Mouse (Mus musculus) heart, embryonic 10.5 days (tissue): Measurements from ENCODE around the gene Sf3a2. TPM values are rescaled to one million over a fixed set of nuclear protein-coding genes. Genes with fewer than 3 reads are reported as not detected.
"Not testable (repeated sequence)": the region's sequence is repeated elsewhere in the genome, so short reads cannot be mapped to it uniquely, and the experiment has no call there.

ENCODE experiments used
- DNase-seq: peaks from one replicate; pipeline ENCODE4 v3.0.0-alpha.2; 2017; ENCODE audit warnings: low spot score
- H3K27ac ChIP-seq: fragments of 300-500 bp; sonication (generic); 2 replicates; pipeline ENCODE4 v1.5.1; 2016; ENCODE audit warnings: mild to moderate bottlenecking
- H3K27me3 ChIP-seq: fragments of 300-500 bp; sonication (generic); 2 replicates; pipeline ENCODE4 v1.6.1; 2016; ENCODE audit warnings: mild to moderate bottlenecking; ENCODE audit not compliant: poor library complexity, insufficient read depth, severe bottlenecking
- H3K36me3 ChIP-seq: fragments of 300-500 bp; sonication (generic); 2 replicates; pipeline ENCODE4 v1.6.1; 2016; ENCODE audit warnings: mild to moderate bottlenecking, moderate library complexity
- H3K4me1 ChIP-seq: fragments of 300-500 bp; sonication (generic); 2 replicates; pipeline ENCODE4 v1.6.1; 2016; ENCODE audit warnings: mild to moderate bottlenecking
- H3K4me3 ChIP-seq: fragments of 300-500 bp; sonication (generic); 2 replicates; pipeline ENCODE4 v1.5.1; 2016; ENCODE audit warnings: mild to moderate bottlenecking, moderate library complexity
- H3K9me3 ChIP-seq: fragments of 300-500 bp; sonication (generic); 2 replicates; pipeline ENCODE4 v1.6.1; 2016; ENCODE audit warnings: mild to moderate bottlenecking, moderate library complexity
- WGBS: fragments of 180-500 bp; shearing (Covaris S2); methylation state at CpG from one replicate; pipeline ENCODE4 v1.1.7; 2016; 5-methylcytosine and 5-hydroxymethylcytosine counted together
- polyA plus RNA-seq: library from polyadenylated mRNA; unstranded; fragments of >200 nt; fragmentation: Nextera tagmentation; extraction: Ambion mirVana; gene quantifications from 2 replicates; pipeline ENCODE4 v1.2.1, GENCODE M21; 2016

Sf3a2 gene
- polyA plus RNA-seq, 1 experiment from 2014 or later = 84.1 TPM

DNA sequence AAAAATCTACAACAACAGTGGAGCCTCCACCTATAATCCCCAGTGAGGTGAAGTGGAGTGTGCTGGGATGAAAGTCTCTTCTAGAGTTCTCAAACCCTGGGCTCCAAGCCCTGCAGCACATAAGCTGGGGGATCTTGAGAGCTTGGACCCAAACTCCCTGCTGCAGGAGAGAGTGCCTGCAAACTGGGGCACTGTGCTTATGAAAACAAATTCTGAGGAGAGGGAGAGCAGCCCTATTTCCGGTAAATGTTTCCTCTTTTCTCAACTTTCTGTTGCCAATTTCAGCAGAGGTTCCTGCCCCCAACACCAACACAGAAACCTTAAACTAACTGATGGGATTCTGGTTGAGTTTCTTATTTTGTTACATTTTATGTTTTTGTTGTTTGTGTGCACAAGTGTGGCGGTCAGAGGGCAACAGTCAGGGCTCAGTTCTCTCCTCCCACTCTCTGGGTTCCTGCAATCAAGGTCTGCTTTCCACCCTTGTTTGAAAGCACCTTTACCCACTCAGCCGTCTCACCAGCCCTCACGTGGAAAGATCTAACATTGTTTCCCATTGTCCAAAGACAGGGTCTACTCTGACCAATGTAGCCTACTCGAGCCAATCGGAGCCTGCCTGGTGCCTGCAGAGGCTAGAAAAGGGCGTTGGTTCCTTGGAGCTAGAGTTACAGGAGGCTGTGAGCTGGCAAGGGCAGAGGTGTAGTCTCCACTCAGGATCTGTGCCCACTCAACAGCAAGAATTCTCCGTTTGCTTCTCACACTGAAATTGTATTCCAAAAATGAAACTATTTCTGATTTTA is 26.0 kb downstream of the Sf3a2 start:
- H3K36me3 ChIP-seq = peaks cover 11% of the 10 kb centered on the region
- H3K27ac ChIP-seq = peak overlapping the region; percentile 43; the same call in 1 of the 2 replicates
- DNase-seq = no peak
- no peaks in the 10 kb centered on the region for H3K9me3 ChIP-seq
- 57% methylated on average over 8 of the region's 8 CpGs for WGBS
- peaks cover 18% of the 10 kb centered on the region for H3K4me1 ChIP-seq
- no peaks in the 10 kb centered on the region for H3K27me3 ChIP-seq
- no peak overlapping the region for H3K4me3 ChIP-seq

DNA sequence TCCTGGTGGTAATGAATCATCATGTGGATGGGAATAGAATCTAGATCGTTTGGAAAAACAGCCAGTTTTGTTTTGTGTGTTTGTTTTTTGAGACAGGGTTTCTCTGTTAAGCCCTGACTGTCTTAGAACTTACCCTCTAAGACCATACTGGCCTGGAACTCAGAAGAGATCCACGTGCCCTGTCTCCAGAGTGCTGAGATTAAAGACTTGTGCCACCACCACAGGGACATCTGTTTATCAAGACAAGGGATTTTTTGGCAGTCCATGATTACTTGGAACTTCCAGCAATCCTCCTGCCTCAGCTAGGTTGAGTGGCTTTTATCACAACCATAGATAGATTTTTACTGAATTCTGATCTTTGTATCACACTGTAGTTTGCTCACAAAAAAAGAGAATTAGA is 26.8 kb downstream of the Sf3a2 start:
- WGBS = 83% methylated on average over 2 of the region's 2 CpGs
- no peak for DNase-seq

GRCm38 (mm10) chr10:80826151-80827062 is 28.4 kb downstream of the Sf3a2 start, which contains the start of gene Oaz1:
Gene Oaz1 (plus strand): TSS chr10:80826656.
- under 1% methylated on average over 78 of the region's 82 CpGs for WGBS

More for the DNA sequence above, 26.8 kb downstream of the Sf3a2 start:
- Histone ChIP-seq H3K36me3 (peaks cover 18% of the 10 kb centered on the region), H3K27ac (no peak overlapping the region), H3K4me1 (peaks cover 20% of the 10 kb centered on the region), H3K4me3 (no peak overlapping the region), H3K9me3 (no peaks in the 10 kb centered on the region), H3K27me3 (no peaks in the 10 kb centered on the region)

DNA sequence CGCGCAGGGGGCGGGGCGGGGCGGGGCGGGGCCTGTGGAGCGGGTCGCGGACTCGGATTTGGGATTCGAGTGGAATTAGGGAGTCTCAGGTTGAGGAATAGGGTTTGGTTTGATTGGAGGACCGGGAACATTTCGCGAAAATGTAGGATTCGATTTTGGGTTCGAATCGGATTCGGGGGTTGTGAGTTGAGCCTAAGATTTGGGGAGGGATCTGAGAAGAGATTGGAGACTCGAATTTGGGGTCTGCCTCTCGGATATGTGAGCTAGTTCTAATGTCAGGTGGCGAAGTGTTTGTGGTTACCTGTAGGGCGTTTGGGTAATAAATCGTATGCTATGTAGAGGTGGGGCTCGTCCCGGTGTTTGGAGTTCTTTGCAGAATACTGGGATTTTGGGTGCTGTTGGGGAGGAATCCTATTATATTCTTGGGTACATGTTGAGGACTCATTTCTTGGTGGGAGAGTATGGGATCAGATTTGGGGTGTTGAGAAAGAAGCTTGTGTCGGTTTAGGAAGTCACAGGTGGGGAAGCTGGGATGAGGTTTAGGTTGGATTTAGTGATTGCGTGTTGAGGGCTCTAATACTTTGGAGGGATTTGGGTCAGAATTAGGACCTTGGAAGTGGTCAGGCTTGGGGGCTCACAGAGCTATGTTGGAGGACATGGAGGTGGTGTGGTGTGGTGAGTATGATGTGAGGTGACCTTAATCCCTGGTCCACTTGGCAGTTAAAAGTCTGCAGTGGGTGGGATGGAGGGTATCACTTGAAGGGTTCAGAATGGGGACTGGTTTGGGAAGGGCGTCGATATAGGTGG is 29.3 kb downstream of the Sf3a2 start:
- 7% methylated on average over 29 of the region's 29 CpGs for WGBS
- H3K36me3 ChIP-seq = peaks cover 29% of the 10 kb centered on the region
- no peak for DNase-seq
- peaks cover 44% of the 10 kb centered on the region for H3K4me1 ChIP-seq
- H3K27me3 ChIP-seq = peaks cover 2% of the 10 kb centered on the region; the same call in 1 of the 2 replicates
- peak overlapping the region; percentile 85 for H3K4me3 ChIP-seq
- H3K27ac ChIP-seq = peak overlapping the region; percentile 97
- H3K9me3 ChIP-seq = no peaks in the 10 kb centered on the region

More at GRCm38 (mm10) chr10:80826151-80827062, 28.4 kb downstream of the Sf3a2 start, which contains the start of gene Oaz1:
- H3K9me3 ChIP-seq = no peaks in the 10 kb centered on the region
- peak within 1 kb of the TSS; percentile 97 for H3K27ac ChIP-seq
- peaks cover 29% of the 10 kb centered on the region for H3K36me3 ChIP-seq
- peaks cover 36% of the 10 kb centered on the region for H3K4me1 ChIP-seq
- H3K4me3 ChIP-seq = peak within 1 kb of the TSS; percentile 85
- H3K27me3 ChIP-seq = no peaks in the 10 kb centered on the region
- peak; percentile 100 for DNase-seq

DNA sequence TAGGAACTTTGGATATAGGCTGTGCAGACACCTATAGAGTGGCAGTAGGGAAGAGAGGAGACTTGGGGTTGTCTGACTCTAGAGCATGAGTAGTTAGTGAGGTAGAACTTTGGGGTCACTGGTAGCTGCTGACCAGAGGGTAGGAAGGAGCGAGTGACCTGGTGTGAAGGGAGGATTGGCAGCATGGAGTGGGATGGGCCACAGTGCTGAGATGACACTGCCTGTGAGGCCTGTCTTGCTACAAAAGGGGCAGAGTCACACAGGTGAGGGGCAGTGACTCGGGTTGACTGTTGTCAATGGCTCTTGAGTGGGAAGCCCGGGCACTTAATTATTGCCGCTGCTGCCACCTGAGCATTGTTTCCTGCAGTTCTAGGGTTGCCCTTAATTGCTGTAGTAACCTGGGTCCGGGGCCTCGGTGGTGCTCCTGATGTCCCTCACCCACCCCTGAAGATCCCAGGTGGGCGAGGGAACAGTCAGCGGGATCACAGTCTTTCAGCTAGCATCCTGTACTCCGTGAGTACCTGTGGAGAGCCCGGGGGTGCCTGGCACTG is 29.9 kb downstream of the Sf3a2 start:
- Histone ChIP-seq H3K9me3 (no peaks in the 10 kb centered on the region), H3K27ac (no peak overlapping the region), H3K4me3 (peak overlapping the region; percentile 85), H3K36me3 (peaks cover 29% of the 10 kb centered on the region), H3K4me1 (peaks cover 51% of the 10 kb centered on the region), H3K27me3 (peaks cover 8% of the 10 kb centered on the region)
- WGBS = 89% methylated on average over 10 of the region's 10 CpGs
- no peak for DNase-seq

DNA sequence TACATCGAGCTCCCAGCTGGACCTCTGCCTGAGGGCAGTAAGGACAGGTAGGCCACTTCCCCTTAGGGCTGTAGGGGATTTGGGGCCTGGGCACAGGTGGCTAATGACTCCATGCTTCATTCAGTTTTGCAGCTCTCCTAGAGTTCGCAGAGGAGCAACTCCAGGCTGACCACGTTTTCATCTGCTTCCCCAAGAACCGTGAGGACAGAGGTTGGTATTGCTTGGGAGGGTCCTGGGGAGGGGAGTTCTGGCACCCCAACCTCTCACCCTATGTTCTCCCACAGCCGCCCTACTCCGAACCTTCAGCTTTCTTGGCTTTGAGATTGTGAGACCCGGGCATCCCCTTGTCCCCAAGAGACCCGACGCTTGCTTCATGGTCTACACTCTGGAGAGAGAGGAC is 30.6 kb downstream of the Sf3a2 start:
- not testable (repeated sequence) for H3K9me3 ChIP-seq, DNase-seq, H3K27ac ChIP-seq
- Histone ChIP-seq H3K36me3 (peaks cover 29% of the 10 kb centered on the region), H3K4me3 (peak overlapping the region; percentile 85; the same call in 1 of the 2 replicates), H3K27me3 (peaks cover 14% of the 10 kb centered on the region), H3K4me1 (peaks cover 57% of the 10 kb centered on the region)
- 88% methylated on average over 9 of the region's 9 CpGs for whole genome bisulfite sequencing

DNA sequence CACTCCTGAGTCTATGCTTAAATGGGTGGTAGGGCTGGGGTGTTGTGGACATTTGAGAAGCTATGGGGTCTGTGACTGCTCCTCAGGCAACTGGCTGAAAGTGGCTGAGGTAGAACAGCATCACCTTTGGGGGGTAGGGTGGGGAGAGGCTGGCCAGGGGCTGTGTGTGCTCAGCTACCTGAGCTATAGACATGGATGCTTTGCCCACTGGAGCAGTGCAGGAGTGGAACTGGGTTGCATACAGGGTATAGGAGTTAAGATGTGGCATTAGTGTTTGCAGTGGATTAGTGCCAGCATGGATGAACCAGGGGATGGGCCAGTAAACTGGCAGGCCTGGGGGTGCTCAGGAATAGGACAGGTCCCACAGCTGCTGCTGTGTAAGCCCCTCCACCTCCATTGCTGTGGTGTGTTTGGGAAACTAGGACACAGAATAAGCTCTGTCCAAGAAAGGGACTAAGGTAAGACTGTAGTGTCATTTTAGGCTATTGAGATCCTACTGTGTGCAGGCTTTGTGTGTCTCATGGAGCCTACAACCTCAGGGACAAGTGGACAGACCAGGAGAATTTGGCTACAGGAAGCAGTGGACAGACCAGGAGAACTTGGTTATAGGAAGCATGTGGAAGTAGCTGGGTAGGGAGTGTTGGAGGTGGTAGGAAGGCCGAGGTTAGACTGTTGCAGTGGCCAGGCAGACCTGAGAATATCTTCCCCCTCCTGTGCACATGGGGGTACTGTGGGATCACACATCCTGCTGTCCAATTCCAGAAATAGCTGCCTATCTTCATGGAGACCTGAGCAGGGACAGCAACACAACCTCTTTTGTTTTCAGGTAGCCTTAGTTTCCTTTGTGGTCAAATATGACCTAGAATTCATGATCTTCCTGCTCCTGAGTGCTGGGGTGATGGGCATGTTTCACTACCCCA is 31.6 kb downstream of the Sf3a2 start:
- no peaks in the 10 kb centered on the region for H3K9me3 ChIP-seq
- peaks cover 29% of the 10 kb centered on the region for H3K36me3 ChIP-seq
- H3K4me3 ChIP-seq = peak overlapping the region; percentile 3; the same call in 1 of the 2 replicates
- peaks cover 64% of the 10 kb centered on the region for H3K4me1 ChIP-seq
- 47% methylated on average over 1 of the region's 1 CpGs for WGBS
- H3K27me3 ChIP-seq = peaks cover 24% of the 10 kb centered on the region
- DNase-seq = no peak
- H3K27ac ChIP-seq = no peak overlapping the region

DNA sequence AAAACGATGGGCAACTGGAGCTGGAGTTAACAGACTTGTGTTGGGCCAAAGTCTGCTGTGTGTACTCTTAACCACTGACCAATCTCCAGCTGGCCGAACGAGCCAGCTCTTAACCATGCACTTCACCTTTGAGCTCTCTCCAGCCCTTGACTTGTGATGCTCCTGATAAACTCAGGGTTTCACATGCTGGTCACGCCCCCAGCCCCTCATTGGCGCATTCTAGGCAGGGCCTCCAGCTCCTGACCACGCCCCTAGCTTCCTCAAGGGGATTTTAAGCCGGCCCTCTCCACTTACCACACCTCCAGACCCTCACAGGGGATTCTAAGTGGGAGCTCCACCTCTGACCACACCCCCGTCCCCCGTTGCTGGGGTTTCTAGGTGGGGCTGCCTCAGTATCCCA is 33.1 kb downstream of the Sf3a2 start:
- H3K27me3 ChIP-seq = peaks cover 40% of the 10 kb centered on the region
- DNase-seq = peak; percentile 91
- H3K4me1 ChIP-seq = peaks cover 77% of the 10 kb centered on the region
- no peak overlapping the region for H3K27ac ChIP-seq
- WGBS = 3% methylated on average over 9 of the region's 9 CpGs
- peak overlapping the region; percentile 20; the same call in 1 of the 2 replicates for H3K4me3 ChIP-seq
- H3K36me3 ChIP-seq = peaks cover 29% of the 10 kb centered on the region
- H3K9me3 ChIP-seq = no peaks in the 10 kb centered on the region

DNA sequence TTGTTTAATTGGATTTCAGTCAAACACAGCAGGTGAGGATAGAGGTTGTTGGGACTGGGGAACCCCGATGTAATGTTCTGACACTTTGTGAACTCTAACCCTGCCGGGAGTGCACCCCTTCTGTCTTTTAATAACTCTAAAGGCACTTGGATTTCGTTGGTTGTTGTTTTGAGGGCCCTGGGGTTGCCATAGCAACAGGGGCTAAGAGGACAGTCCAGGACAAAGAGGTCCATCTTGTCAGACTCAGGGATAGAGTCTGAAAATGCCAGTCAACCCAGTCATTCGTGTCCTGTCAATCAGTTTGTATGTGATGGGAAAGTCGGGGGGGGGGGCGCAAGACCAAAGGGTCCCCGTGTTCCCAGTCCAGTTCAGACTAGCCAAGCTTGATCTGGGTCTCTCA is 34.8 kb downstream of the Sf3a2 start:
- DNase-seq = no peak
- H3K27me3 ChIP-seq = peaks cover 54% of the 10 kb centered on the region
- peaks cover 86% of the 10 kb centered on the region for H3K4me1 ChIP-seq
- H3K4me3 ChIP-seq = no peak overlapping the region
- H3K27ac ChIP-seq = no peak overlapping the region
- 65% methylated on average over 7 of the region's 7 CpGs for whole genome bisulfite sequencing
- peaks cover 28% of the 10 kb centered on the region for H3K36me3 ChIP-seq
- no peaks in the 10 kb centered on the region for H3K9me3 ChIP-seq

DNA sequence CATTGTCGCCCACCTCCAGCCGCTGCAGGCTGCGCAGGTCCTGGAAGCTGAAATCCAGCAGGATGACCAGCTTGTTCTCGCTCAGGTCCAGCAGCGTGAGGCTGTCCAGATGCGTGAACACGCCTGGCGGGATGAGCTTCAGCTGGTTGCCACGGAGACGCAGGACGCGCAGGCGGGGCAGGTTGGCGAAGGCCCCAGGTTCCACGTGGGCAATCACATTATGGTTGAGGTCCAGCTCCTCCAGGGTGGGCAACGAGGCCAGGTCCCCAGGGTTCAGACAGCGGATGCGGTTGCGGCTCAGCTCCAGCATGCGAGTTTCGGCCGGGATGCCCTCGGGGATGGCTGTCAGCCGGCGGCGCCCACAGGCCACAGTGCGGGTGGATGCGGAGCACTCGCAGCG is 37.6 kb downstream of the Sf3a2 start:
- DNase-seq = no peak
- 47% methylated on average over 30 of the region's 30 CpGs for whole genome bisulfite sequencing
- peak overlapping the region; percentile 38 for H3K4me3 ChIP-seq
- 0 out of 2 replicates have a peak, but pooled peaks cover 2% of the 10 kb centered on the region for H3K36me3 ChIP-seq
- H3K9me3 ChIP-seq = no peaks in the 10 kb centered on the region
- peak overlapping the region; percentile 52; the same call in 1 of the 2 replicates for H3K27ac ChIP-seq
- H3K4me1 ChIP-seq = peaks cover 70% of the 10 kb centered on the region
- peaks cover 57% of the 10 kb centered on the region for H3K27me3 ChIP-seq

GRCm38 (mm10) chr10:80836949-80837379 is 39.0 kb downstream of the Sf3a2 start:
- no peaks in the 10 kb centered on the region for H3K9me3 ChIP-seq
- WGBS = 38% methylated on average over 7 of the region's 7 CpGs
- H3K4me1 ChIP-seq = peaks cover 57% of the 10 kb centered on the region
- peaks cover 71% of the 10 kb centered on the region for H3K27me3 ChIP-seq
- no peaks in the 10 kb centered on the region for H3K36me3 ChIP-seq
- DNase-seq = no peak
- peak overlapping the region; percentile 13 for H3K4me3 ChIP-seq
- H3K27ac ChIP-seq = peak overlapping the region; percentile 68; the same call in 1 of the 2 replicates
